Comparison of ENCODE assay signal across 9 mouse cellular contexts in genomic region chr12:117251663-117252425, GRCm38 (mm10).
DNase-seq lines count a peak whose midpoint lies in the region; ATAC-seq and TF ChIP-seq lines count a peak whose summit lies in the region.
"Had no signal": no experiment of that assay in that cellular context is flagged by ENCODE, and none has a peak within 500 bp of the region (broad histone marks: within the 10 kb centered on the region; RNA-seq: fewer than 3 reads in every experiment).

No protein-coding gene starts in this region.

- no peaks in the 10 kb centered on the region for H3K9me3 ChIP-seq in hindbrain, embryonic 10.5 days
- H3K9me3 ChIP-seq in hindbrain, embryonic 14.5 days (ENCODE audit: control insufficient read depth, low read length), result no peaks in the 10 kb centered on the region
- H3K9me3 ChIP-seq in limb, embryonic 15.5 days, result no peaks in the 10 kb centered on the region
- no peaks in the 10 kb centered on the region for H3K9me3 ChIP-seq in midbrain, embryonic 16.5 days (replicated peaks; ENCODE audit: control insufficient read depth, low read length, poor library complexity, severe bottlenecking)

- no peak for TF ChIP-seq CTCF in lung, adult 2 months (IDR thresholded peaks at IDR 0.05; ENCODE audit: insufficient read depth, low read length)

- no peak for TF ChIP-seq POLR2A in lung, adult 2 months (IDR thresholded peaks at IDR 0.05; ENCODE audit: borderline replicate concordance, extremely low read depth, low read depth, low read length)

- no peak for ATAC-seq in hindbrain, embryonic 14.5 days (ENCODE audit: low FRiP score)
- ATAC-seq in erythroid progenitor cell, adult 5-6 weeks (replicated peaks; ENCODE audit: low FRiP score, poor library complexity, severe bottlenecking), result 0 out of 2 replicates have a peak, but pooled peaks have one; percentile 54
- ATAC-seq in limb, embryonic 15.5 days (ENCODE audit: insufficient number of reproducible peaks, low FRiP score, low TSS enrichment, low read depth), result peak; percentile 61
- no peak; the same call in 1 of the 2 replicates for ATAC-seq in midbrain, embryonic 16.5 days

- peaks cover 72% of the 10 kb centered on the region for H3K36me3 ChIP-seq in hindbrain, embryonic 10.5 days
- H3K36me3 ChIP-seq in hindbrain, embryonic 14.5 days (replicated peaks; ENCODE audit: control insufficient read depth, insufficient read depth), result peaks cover 38% of the 10 kb centered on the region
- H3K36me3 ChIP-seq in limb, embryonic 15.5 days, result no peaks in the 10 kb centered on the region
- peaks cover 10% of the 10 kb centered on the region for H3K36me3 ChIP-seq in midbrain, embryonic 16.5 days (ENCODE audit: control insufficient read depth, insufficient read depth, low read length)

- H3K4me2 ChIP-seq in hindbrain, embryonic 14.5 days (replicated peaks), result no peak overlapping the region
- no peak overlapping the region for H3K4me2 ChIP-seq in limb, embryonic 15.5 days
- no peak overlapping the region for H3K4me2 ChIP-seq in midbrain, embryonic 16.5 days (ENCODE audit: low read length)

- DNase-seq in hindbrain, embryonic 10.5 days (ENCODE audit: low spot score), result peak; percentile 58
- no peak for DNase-seq in hindbrain, embryonic 14.5 days (ENCODE audit: low spot score)
- no peak for DNase-seq in adrenal gland, adult 2 months
- DNase-seq in lung, adult 2 months, result no peak
- DNase-seq in adrenal gland, postnatal 10 days, result no peak
- DNase-seq: kidney, postnatal 10 days had no signal

- no peak overlapping the region for H3K9ac ChIP-seq in hindbrain, embryonic 14.5 days
- H3K9ac ChIP-seq in limb, embryonic 15.5 days, result no peak overlapping the region
- H3K9ac ChIP-seq in midbrain, embryonic 16.5 days (ENCODE audit: low read depth, low read length), result no peak overlapping the region

- H3K27me3 ChIP-seq in hindbrain, embryonic 10.5 days (ENCODE audit: insufficient read depth, poor library complexity, severe bottlenecking), result no peaks in the 10 kb centered on the region
- H3K27me3 ChIP-seq in hindbrain, embryonic 14.5 days (ENCODE audit: control insufficient read depth, insufficient read depth, low read length), result no peaks in the 10 kb centered on the region
- 0 out of 2 replicates have a peak, but pooled peaks cover 9% of the 10 kb centered on the region for H3K27me3 ChIP-seq in limb, embryonic 15.5 days
- H3K27me3 ChIP-seq in midbrain, embryonic 16.5 days (ENCODE audit: control insufficient read depth, insufficient read depth, low read depth, low read length), result no peaks in the 10 kb centered on the region

- no peak overlapping the region for H3K4me3 ChIP-seq in hindbrain, embryonic 10.5 days
- H3K4me3 ChIP-seq in hindbrain, embryonic 14.5 days (replicated peaks; ENCODE audit: low read length), result no peak overlapping the region
- no peak overlapping the region for H3K4me3 ChIP-seq in limb, embryonic 15.5 days
- no peak overlapping the region for H3K4me3 ChIP-seq in midbrain, embryonic 16.5 days (ENCODE audit: low read depth, low read length)
- H3K4me3 ChIP-seq in lung, adult 2 months (replicated peaks; ENCODE audit: extremely low read depth, low read depth, low read length), result no peak overlapping the region

- peaks cover 76% of the 10 kb centered on the region for H3K4me1 ChIP-seq in hindbrain, embryonic 10.5 days (replicated peaks)
- H3K4me1 ChIP-seq in hindbrain, embryonic 14.5 days (replicated peaks; ENCODE audit: control insufficient read depth, insufficient read depth, low read length), result peaks cover 22% of the 10 kb centered on the region
- peaks cover 17% of the 10 kb centered on the region for H3K4me1 ChIP-seq in limb, embryonic 15.5 days
- peaks cover 42% of the 10 kb centered on the region for H3K4me1 ChIP-seq in midbrain, embryonic 16.5 days (ENCODE audit: control insufficient read depth, insufficient read depth, low read length)
- H3K4me1 ChIP-seq in lung, adult 2 months (ENCODE audit: control insufficient read depth, insufficient read depth, low read length), result no peaks in the 10 kb centered on the region

- peak overlapping the region; percentile 83 for H3K27ac ChIP-seq in hindbrain, embryonic 10.5 days
- H3K27ac ChIP-seq in hindbrain, embryonic 14.5 days, result no peak overlapping the region
- peak overlapping the region; percentile 72 for H3K27ac ChIP-seq in limb, embryonic 15.5 days
- peak overlapping the region; percentile 53 for H3K27ac ChIP-seq in midbrain, embryonic 16.5 days (ENCODE audit: low read length)

- 23% methylated on average over 11 of the region's 11 CpGs for WGBS in hindbrain, embryonic 10.5 days
- 21% methylated on average over 11 of the region's 11 CpGs for WGBS in hindbrain, embryonic 14.5 days
- 21% methylated on average over 11 of the region's 11 CpGs for WGBS in limb, embryonic 15.5 days
- 16% methylated on average over 11 of the region's 11 CpGs for WGBS in midbrain, embryonic 16.5 days
- WGBS in lung, adult 2 months, result 34% methylated on average over 11 of the region's 11 CpGs

Comparison
In these comparisons a context has a peak if more than half of its experiments do, and no peak if none do; other contexts are left out.
1. ATAC-seq: peak in erythroid progenitor cell, adult 5-6 weeks (single experiment) and limb, embryonic 15.5 days (single experiment); none in hindbrain, embryonic 14.5 days (single experiment) and midbrain, embryonic 16.5 days (single experiment).